Mouse (Mus musculus) ES-E14 (cell line): ENCODE results near the gene Krtap3-3.

Experiments used
- HCFC1 ChIP-seq: IDR thresholded peaks from 2 replicates; pipeline ENCODE4 v1.6.1; 2012; ENCODE audit warnings: low read length, inconsistent platforms, borderline replicate concordance; ENCODE audit not compliant: insufficient read depth
- ZC3H11A ChIP-seq: IDR thresholded peaks from 2 replicates; pipeline ENCODE4 v1.6.1; 2012; ENCODE audit warnings: low read depth, mild to moderate bottlenecking, inconsistent platforms, low read length, borderline replicate concordance

GRCm38 (mm10) chr11:99562580-99562979 lies 11.9 kb upstream of the Krtap3-3 start:
- no peak for TF ChIP-seq HCFC1
- TF ChIP-seq ZC3H11A = no peak
